Mouse (Mus musculus) ES-Bruce4 (cell line): ENCODE measurements around the gene Tbc1d10c.

Source experiments
- CTCF ChIP-seq: IDR thresholded peaks from one replicate; pipeline ENCODE4 v1.8.1; 2011; ENCODE audit warnings: low read depth, low read length
- EP300 ChIP-seq: IDR thresholded peaks from 2 replicates; pipeline ENCODE4 v1.6.1; 2011; ENCODE audit warnings: low read depth, low read length; ENCODE audit not compliant: insufficient read depth
- POLR2A ChIP-seq: IDR thresholded peaks from one replicate; pipeline ENCODE4 v1.8.1; 2011; ENCODE audit warnings: low read length; ENCODE audit not compliant: insufficient read depth

DNA sequence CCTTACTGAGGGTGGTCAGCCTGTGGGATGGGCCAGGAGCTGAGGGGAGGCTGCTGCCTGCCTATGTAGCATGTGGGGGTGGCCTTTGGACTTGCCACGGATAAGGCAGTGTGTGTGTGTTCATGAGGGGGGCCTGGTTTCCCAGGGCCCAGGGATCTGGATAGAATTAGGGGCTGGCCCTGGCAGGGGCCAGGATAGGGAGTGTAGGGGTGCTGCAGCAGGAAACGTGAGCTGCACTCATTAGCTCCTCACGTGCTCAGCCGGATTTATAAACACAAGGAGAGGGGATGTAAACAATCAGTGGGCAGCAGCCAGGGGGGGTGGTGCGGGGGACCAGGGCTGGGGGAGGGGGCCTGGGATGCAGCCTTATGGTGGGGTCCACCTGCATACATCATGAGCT, 26.1 kb upstream of the Tbc1d10c start:
- TF ChIP-seq CTCF, result no peak
- no peak for TF ChIP-seq POLR2A
- no peak for TF ChIP-seq EP300
